Mouse (Mus musculus) left cerebral cortex, postnatal 10 days (tissue): Measurements from ENCODE around the gene Phactr2. TPM values are rescaled to one million over a fixed set of nuclear protein-coding genes. Genes with fewer than 3 reads are reported as not detected.

ENCODE experiments used
- total RNA-seq, 2 experiments: library from RNA; stranded (reverse); gene quantifications; 2 replicates each; pipeline ENCODE4 v1.2.3; 2021

Gene Phactr2
- total RNA-seq, 2 experiments from 2014 or later, result 14.8 to 17.2 TPM

Other genes starting within 250 kb of the Phactr2 start
- gene Fuca2, start 25.1 kb upstream of the Phactr2 start, total RNA-seq, result 10 to 100 TPM; 40.0 to 40.2 TPM
- gene Adat2, start 78.5 kb upstream of the Phactr2 start, total RNA-seq, result 1 to 10 TPM; 6.6 to 8.6 TPM
- gene Pex3, start 78.7 kb upstream of the Phactr2 start, total RNA-seq, result 10 to 100 TPM; 24.3 to 25.1 TPM